Mouse (Mus musculus) embryonic facial prominence, embryonic 13.5 days (tissue): Measurements from ENCODE around the gene Zfp992. TPM values are rescaled to one million over a fixed set of nuclear protein-coding genes. Genes with fewer than 3 reads are reported as not detected.
"Not testable (repeated sequence)": the region's sequence is repeated elsewhere in the genome, so short reads cannot be mapped to it uniquely, and the experiment has no call there.

Experiments used
- ATAC-seq: fragments of 200-750 bp; cut with Nextera tagmentation; 2 replicates; pipeline ENCODE4 v1.8.0; 2017; ENCODE audit warnings: low read depth; ENCODE audit not compliant: insufficient number of reproducible peaks, insufficient read depth, low FRiP score, low TSS enrichment
- H3K27ac ChIP-seq: fragments of 300-500 bp; sonication (generic); 2 replicates; pipeline ENCODE4 v1.5.1; 2015; ENCODE audit warnings: moderate library complexity, mild to moderate bottlenecking, inconsistent platforms
- H3K27me3 ChIP-seq: fragments of 300-500 bp; sonication (generic); 2 replicates; pipeline ENCODE4 v1.6.1; 2015; ENCODE audit warnings: mild to moderate bottlenecking, inconsistent platforms
- H3K36me3 ChIP-seq: fragments of 300-500 bp; sonication (generic); 2 replicates; pipeline ENCODE4 v1.6.1; 2015; ENCODE audit warnings: mild to moderate bottlenecking, inconsistent platforms
- H3K4me1 ChIP-seq: fragments of 300-500 bp; sonication (generic); 2 replicates; pipeline ENCODE4 v1.6.1; 2015; ENCODE audit warnings: inconsistent platforms
- H3K4me2 ChIP-seq: fragments of 300-500 bp; sonication (generic); 2 replicates; pipeline ENCODE4 v1.6.1; 2015; ENCODE audit warnings: moderate library complexity, mild to moderate bottlenecking, inconsistent platforms
- H3K4me3 ChIP-seq: fragments of 300-500 bp; sonication (generic); 2 replicates; pipeline ENCODE4 v1.5.1; 2015; ENCODE audit warnings: mild to moderate bottlenecking, inconsistent platforms
- H3K9ac ChIP-seq: fragments of 300-500 bp; sonication (generic); 2 replicates; pipeline ENCODE4 v1.6.1; 2015; ENCODE audit warnings: mild to moderate bottlenecking, inconsistent platforms
- H3K9me3 ChIP-seq: fragments of 300-500 bp; sonication (generic); 2 replicates; pipeline ENCODE4 v1.6.1; 2016; ENCODE audit warnings: inconsistent platforms
- WGBS: fragments of 180-500 bp; shearing (Covaris S2); methylation state at CpG from one replicate; pipeline ENCODE4 v1.1.7; 2015; ENCODE audit warnings: mixed read lengths; 5-methylcytosine and 5-hydroxymethylcytosine counted together
- polyA plus RNA-seq: library from polyadenylated mRNA; unstranded; fragments of >200 nt; fragmentation: Nextera tagmentation; extraction: Ambion mirVana; gene quantifications from 2 replicates; pipeline ENCODE4 v1.2.1, GENCODE M21; 2015

The Zfp992 gene
- polyA plus RNA-seq, 1 experiment from 2014 or later = 3.7 TPM

DNA sequence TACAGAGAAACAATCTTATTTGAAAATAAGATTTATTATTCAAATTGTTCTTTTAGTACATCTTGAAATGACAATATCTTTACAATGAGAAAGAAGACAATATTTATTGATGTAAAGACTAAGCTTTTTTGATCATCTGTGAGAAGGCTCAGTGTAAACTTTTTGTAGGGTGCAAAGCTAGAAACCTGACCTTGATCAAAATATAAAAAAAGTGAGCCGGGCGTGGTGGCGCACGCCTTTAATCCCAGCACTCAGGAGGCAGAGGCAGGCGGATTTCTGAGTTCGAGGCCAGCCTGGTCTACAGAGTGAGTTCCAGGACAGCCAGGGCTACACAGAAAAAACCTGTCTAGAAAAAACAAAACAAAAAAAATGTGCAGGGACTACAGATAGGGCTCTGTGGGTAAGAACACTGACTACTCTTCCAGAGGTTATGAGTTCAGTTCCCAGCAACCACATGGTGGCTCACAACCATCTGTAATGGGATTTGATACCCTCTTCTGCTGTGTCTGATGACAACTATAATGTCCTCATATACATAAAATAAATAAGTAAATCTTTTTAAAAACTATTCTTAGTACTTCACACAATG is 44.6 kb downstream of the Zfp992 start:
- 87% methylated on average over 6 of the region's 6 CpGs for WGBS
- H3K4me3 ChIP-seq, H3K4me1 ChIP-seq, H3K4me2 ChIP-seq, H3K9ac ChIP-seq, H3K27ac ChIP-seq, H3K27me3 ChIP-seq, H3K36me3 ChIP-seq: not testable (repeated sequence)
- peaks cover 56% of the 10 kb centered on the region for H3K9me3 ChIP-seq
- peak; percentile 4; the same call in 1 of the 2 replicates for ATAC-seq

DNA sequence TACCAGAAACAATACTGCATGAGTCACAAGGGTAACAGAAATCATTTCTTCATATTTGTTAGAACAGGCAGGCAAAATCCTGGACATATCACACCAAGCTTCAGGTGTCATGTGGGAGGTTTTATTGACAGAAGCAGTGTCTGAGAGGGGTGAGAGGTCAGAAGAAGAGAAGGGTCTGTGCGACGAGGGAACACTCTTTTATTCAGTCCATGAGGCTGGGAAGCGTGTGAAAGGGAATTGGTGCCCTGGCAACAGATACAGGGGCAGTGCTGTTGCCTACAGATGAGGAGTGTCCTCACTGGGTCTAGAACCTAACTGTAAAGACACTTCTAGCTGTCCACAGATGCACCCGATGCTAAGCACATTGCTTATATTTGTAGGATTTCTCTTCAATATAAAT is 46.2 kb downstream of the Zfp992 start:
- no peak overlapping the region for H3K9ac ChIP-seq
- H3K4me2 ChIP-seq = no peak overlapping the region
- no peaks in the 10 kb centered on the region for H3K4me1 ChIP-seq
- peaks cover 56% of the 10 kb centered on the region for H3K9me3 ChIP-seq
- no peak overlapping the region for H3K27ac ChIP-seq
- WGBS = 66% methylated on average over 4 of the region's 4 CpGs
- no peak overlapping the region for H3K4me3 ChIP-seq
- no peaks in the 10 kb centered on the region for H3K27me3 ChIP-seq
- no peak for ATAC-seq
- no peaks in the 10 kb centered on the region for H3K36me3 ChIP-seq

DNA sequence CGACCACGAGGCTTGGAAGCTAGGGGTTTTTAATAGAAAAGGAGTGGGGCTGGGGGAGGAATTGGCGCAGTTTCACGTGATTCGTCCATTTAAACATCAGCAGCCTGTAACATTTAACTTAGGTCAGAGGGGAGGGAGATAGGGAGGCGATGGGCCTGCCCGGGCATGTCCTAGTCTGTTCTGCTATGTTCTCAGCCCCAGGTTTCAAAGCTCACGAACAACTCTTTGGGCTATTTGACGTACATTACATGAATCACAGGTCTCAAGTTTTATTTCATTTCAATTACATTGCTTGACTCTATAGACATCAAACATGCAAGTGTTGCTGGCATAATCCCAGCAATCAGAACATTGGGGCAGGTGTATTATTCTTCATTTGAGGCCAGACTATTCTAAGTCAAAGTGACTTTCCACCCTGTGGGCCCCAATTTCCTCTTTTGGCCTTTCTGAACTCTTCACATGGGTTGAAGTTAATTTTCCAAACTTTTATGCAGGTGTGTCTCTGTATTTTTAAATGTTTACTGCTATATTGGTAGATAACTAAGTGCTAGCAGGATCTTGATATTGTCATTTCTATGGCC is 49.0 kb downstream of the Zfp992 start:
- ATAC-seq, H3K27ac ChIP-seq, H3K4me3 ChIP-seq, H3K4me2 ChIP-seq, H3K27me3 ChIP-seq, H3K36me3 ChIP-seq, H3K9ac ChIP-seq, H3K4me1 ChIP-seq: not testable (repeated sequence)
- WGBS = 76% methylated on average over 9 of the region's 9 CpGs
- H3K9me3 ChIP-seq = peaks cover 48% of the 10 kb centered on the region

DNA sequence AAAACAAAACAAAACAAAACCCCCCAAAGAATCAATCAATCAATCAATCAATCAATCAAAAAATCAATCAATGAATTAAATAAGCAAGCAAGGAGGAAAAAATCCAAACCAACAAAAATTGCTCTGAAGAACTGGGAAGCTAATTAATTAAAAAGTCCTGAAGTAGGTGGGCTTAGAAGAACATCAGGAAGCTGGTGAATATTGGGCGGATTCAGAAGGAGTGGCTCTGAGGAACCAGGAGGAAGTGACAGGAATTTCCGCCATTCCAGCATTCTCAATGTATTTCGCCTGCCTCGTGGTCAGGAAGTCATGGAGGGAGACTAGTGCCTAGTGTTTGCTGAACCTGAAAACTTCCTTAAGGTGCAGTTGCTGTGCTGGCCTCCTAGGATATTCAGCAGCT is 52.9 kb downstream of the Zfp992 start, which contains the start of gene Zfp981:
Zfp981 (plus strand) TSS at position 301 of the 400 bp plus-strand sequence.
- not testable (repeated sequence) for H3K4me2 ChIP-seq, H3K36me3 ChIP-seq, H3K4me1 ChIP-seq, H3K27ac ChIP-seq, H3K27me3 ChIP-seq, H3K9ac ChIP-seq, H3K4me3 ChIP-seq, ATAC-seq
- 78% methylated on average over 4 of the region's 4 CpGs for WGBS
- H3K9me3 ChIP-seq = peaks cover 23% of the 10 kb centered on the region

DNA sequence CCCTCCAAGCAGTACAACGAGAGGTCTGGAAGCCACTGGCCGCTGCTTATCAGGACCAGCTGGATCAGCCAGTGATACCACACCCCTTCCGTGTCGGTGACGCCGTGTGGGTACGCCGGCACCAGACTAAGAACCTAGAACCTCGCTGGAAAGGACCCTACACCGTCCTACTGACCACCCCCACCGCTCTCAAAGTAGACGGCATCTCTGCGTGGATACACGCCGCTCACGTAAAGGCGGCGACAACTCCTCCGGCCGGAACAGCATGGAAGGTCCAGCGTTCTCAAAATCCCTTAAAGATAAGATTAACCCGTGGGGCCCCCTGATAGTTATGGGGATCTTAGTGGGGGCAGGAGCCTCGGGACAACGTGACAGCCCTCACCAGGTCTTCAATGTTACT is 60.2 kb downstream of the Zfp992 start:
- peaks cover 14% of the 10 kb centered on the region for H3K9me3 ChIP-seq
- not testable (repeated sequence) for H3K27me3 ChIP-seq, H3K4me3 ChIP-seq, ATAC-seq, H3K4me2 ChIP-seq, H3K36me3 ChIP-seq, H3K27ac ChIP-seq, H3K9ac ChIP-seq, H3K4me1 ChIP-seq
- 95% methylated on average over 23 of the region's 24 CpGs for WGBS

DNA sequence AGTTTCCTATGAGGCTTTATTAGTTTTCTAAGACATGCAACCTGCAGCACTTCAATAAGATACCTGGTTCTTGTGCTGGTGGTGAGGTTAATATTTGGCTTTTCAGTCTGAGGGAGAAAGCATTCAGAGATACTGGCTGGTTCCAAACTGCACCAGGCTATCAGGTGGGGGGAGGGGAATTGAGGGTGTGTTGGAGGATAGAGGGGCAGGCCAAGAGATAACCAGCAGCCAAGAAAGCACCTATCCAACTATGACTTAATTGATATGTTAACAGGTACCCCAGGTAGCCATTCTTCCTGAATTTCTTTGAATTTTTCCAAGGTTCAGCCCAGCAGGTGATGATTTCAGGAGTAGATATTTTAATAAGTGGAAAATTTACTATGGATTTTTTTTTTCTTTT is 63.0 kb downstream of the Zfp992 start:
- H3K9ac ChIP-seq, H3K27ac ChIP-seq, H3K36me3 ChIP-seq, H3K27me3 ChIP-seq, H3K4me1 ChIP-seq, ATAC-seq, H3K4me2 ChIP-seq, H3K4me3 ChIP-seq: not testable (repeated sequence)
- peaks cover 31% of the 10 kb centered on the region for H3K9me3 ChIP-seq

DNA sequence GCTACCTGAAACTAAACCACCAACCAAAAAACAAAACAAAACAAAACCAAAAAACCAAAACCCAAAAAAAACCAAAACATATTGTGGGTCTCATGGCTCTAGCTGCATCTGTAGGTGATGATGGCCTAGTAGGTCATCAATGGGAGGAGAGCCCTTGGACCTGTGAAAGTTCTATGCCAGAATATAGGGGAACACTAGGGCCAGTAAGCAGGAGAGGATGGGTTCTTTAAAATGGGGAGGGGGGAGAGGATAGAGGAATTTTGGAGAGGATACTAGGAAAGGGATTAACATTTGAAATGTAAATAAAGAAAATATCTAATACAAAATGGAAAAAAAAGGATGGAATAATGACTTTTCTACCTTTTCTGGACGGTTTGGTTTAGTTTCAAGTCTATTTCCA is 67.7 kb downstream of the Zfp992 start:
- no peak overlapping the region for H3K9ac ChIP-seq
- H3K27ac ChIP-seq = no peak overlapping the region
- no peaks in the 10 kb centered on the region for H3K36me3 ChIP-seq
- WGBS = 49% methylated on average over 1 of the region's 1 CpGs
- H3K27me3 ChIP-seq = no peaks in the 10 kb centered on the region
- H3K4me2 ChIP-seq = no peak overlapping the region
- no peaks in the 10 kb centered on the region for H3K4me1 ChIP-seq
- H3K4me3 ChIP-seq = no peak overlapping the region
- no peak for ATAC-seq
- H3K9me3 ChIP-seq = peaks cover 59% of the 10 kb centered on the region

DNA sequence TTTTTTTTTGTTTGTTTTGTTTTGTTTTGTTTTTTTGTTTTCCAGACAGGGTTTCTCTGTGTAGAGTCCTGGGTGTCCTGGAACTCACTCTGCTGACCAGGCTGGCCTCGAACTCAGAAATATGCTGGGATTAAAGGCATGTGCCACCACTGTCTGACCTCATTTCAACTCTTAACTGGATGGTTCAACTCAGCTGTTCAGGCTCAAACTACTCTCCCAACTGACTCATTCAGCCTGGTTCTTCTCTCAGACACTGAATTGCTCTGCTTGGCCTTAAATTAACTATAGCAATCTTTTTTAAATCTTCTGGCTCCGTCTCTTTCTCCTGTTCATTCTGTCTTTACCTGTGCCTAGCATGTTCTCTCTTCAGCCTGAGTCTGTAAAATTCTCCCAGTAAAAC is 68.3 kb downstream of the Zfp992 start:
- not testable (repeated sequence) for H3K4me1 ChIP-seq, H3K4me3 ChIP-seq, H3K27me3 ChIP-seq, ATAC-seq, H3K27ac ChIP-seq, H3K4me2 ChIP-seq, H3K9ac ChIP-seq, H3K36me3 ChIP-seq
- whole genome bisulfite sequencing = 67% methylated on average over 2 of the region's 2 CpGs
- H3K9me3 ChIP-seq = peaks cover 61% of the 10 kb centered on the region

Other genes starting within 250 kb of the Zfp992 start
- gene Zfp981, start 53.0 kb downstream of the Zfp992 start, polyA plus RNA-seq = 0.37 TPM in 1 of 2 replicates, not detected in the other
- gene Zfp993, start 161.9 kb downstream of the Zfp992 start, polyA plus RNA-seq = 3.8 and 4.7 TPM in 2 replicates